Mouse (Mus musculus): ENCODE data around the gene Gm6525. TPM values are rescaled to one million over a fixed set of nuclear protein-coding genes. Genes with fewer than 3 reads are reported as not detected.

Gm6525 gene
- polyA plus RNA-seq, 1 experiment from 2014 or later: 0.76 TPM

DNA sequence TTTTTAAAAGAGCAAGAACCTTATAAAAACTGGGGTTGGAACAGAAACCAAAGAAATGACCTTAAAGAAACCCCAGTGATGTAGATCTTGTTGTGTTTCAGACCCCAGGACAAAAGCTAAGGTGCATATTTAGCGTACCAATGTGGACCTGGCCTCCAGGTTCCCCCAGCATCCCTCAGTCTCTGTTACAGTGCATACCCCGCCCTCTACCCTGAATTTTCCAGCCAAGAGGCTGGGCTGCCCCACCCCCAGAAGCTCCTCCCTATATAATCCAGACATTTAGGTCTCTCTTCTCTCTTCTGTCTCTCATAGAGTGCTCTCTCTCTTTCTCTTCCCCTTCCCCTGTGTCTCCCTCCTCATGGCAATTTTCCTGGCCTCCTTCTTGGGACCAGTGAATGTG is 6.4 kb downstream of the Gm6525 start:
- Histone ChIP-seq H3K4me2 (ENCODE audit: low read depth) (no peak overlapping the region), H3K4me3 (ENCODE audit: low read depth, low read length) (no peak overlapping the region), H3K27me3 (ENCODE audit: control insufficient read depth, insufficient read depth, low read length) (no peaks in the 10 kb centered on the region), H3K9me3 (ENCODE audit: control insufficient read depth, low read length) (no peaks in the 10 kb centered on the region), H3K4me1 (ENCODE audit: control insufficient read depth, insufficient read depth, low read length) (0 out of 2 replicates have a peak, but pooled peaks cover 2% of the 10 kb centered on the region), H3K9ac (ENCODE audit: low read length) (no peak overlapping the region), H3K27ac (ENCODE audit: low read depth, low read length) (no peak overlapping the region), H3K36me3 (ENCODE audit: control insufficient read depth, insufficient read depth, low read length) (no peaks in the 10 kb centered on the region)
- ATAC-seq (ENCODE audit: insufficient read depth, low FRiP score, low TSS enrichment): no peak
- 70% methylated on average over 2 of the region's 2 CpGs for WGBS
- no peak for DNase-seq (ENCODE audit: low spot score)

DNA sequence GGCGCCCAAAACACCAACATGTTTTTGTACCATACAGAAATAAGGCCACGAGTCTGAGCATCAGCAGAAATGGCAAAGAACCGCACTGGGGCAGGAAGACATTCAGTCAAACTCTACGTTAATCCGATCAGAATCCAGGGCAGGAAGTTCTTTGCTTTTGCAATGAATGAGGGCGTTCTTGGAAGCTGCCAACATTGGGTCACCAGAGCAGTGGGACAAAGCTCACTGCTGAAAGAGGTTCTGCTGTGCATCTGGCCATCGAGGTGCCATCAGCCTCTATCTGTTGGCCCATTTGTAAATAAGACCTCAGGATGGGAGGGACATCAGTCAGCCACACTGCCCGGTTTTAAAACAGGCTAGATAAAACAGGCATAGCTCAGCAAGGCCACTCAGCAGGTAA is 7.2 kb downstream of the Gm6525 start:
- H3K4me1 ChIP-seq (ENCODE audit: control insufficient read depth, insufficient read depth, low read length): 0 out of 2 replicates have a peak, but pooled peaks cover 2% of the 10 kb centered on the region
- H3K9me3 ChIP-seq (ENCODE audit: control insufficient read depth, low read length): no peaks in the 10 kb centered on the region
- no peak for DNase-seq (ENCODE audit: low spot score)
- H3K4me3 ChIP-seq (ENCODE audit: low read depth, low read length): no peak overlapping the region
- H3K27me3 ChIP-seq (ENCODE audit: control insufficient read depth, insufficient read depth, low read length): no peaks in the 10 kb centered on the region
- H3K27ac ChIP-seq (ENCODE audit: low read depth, low read length): no peak overlapping the region
- no peaks in the 10 kb centered on the region for H3K36me3 ChIP-seq (ENCODE audit: control insufficient read depth, insufficient read depth, low read length)
- no peak overlapping the region for H3K9ac ChIP-seq (ENCODE audit: low read length)
- ATAC-seq (ENCODE audit: insufficient read depth, low FRiP score, low TSS enrichment): no peak
- WGBS: 48% methylated on average over 8 of the region's 8 CpGs
- H3K4me2 ChIP-seq (ENCODE audit: low read depth): no peak overlapping the region

DNA sequence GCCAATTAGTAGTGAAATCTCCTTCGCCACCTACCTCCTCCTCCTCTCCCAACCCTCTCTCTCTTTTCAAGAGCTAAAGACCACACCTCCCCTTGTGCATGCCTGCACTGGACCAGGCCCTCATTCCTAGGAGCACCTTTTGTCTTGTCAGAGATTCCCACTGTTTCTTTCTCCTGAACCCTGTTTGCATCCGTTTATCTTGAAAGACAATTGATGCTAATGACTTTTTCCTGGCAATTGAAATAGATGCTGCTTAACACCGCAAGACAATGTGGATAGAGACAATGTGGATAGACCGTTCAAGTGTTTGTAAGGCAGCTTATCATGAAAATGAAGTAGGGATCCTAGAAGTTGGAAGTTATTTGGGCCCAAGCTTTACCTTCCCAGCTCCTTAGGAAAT is 7.8 kb downstream of the Gm6525 start:
- Histone ChIP-seq H3K4me3 (ENCODE audit: low read depth, low read length) (no peak overlapping the region), H3K27me3 (ENCODE audit: control insufficient read depth, insufficient read depth, low read length) (no peaks in the 10 kb centered on the region), H3K4me1 (ENCODE audit: control insufficient read depth, insufficient read depth, low read length) (0 out of 2 replicates have a peak, but pooled peaks cover 2% of the 10 kb centered on the region), H3K9ac (ENCODE audit: low read length) (no peak overlapping the region), H3K27ac (ENCODE audit: low read depth, low read length) (no peak overlapping the region), H3K4me2 (ENCODE audit: low read depth) (no peak overlapping the region), H3K9me3 (ENCODE audit: control insufficient read depth, low read length) (no peaks in the 10 kb centered on the region), H3K36me3 (ENCODE audit: control insufficient read depth, insufficient read depth, low read length) (no peaks in the 10 kb centered on the region)
- ATAC-seq (ENCODE audit: insufficient read depth, low FRiP score, low TSS enrichment): no peak
- WGBS: 22% methylated on average over 4 of the region's 4 CpGs
- DNase-seq (ENCODE audit: low spot score): no peak

- no peak overlapping the region for H3K4me3 ChIP-seq (ENCODE audit: low read depth, low read length)
- no peak overlapping the region for H3K4me2 ChIP-seq (ENCODE audit: low read depth)
- WGBS: 54% methylated on average over 10 of the region's 10 CpGs
- no peaks in the 10 kb centered on the region for H3K27me3 ChIP-seq (ENCODE audit: control insufficient read depth, insufficient read depth, low read length)
- no peak for DNase-seq (ENCODE audit: low spot score)
- H3K9me3 ChIP-seq (ENCODE audit: control insufficient read depth, low read length): no peaks in the 10 kb centered on the region
- H3K27ac ChIP-seq (ENCODE audit: low read depth, low read length): no peak overlapping the region
- no peak for ATAC-seq (ENCODE audit: insufficient read depth, low FRiP score, low TSS enrichment)
- H3K4me1 ChIP-seq (ENCODE audit: control insufficient read depth, insufficient read depth, low read length): 0 out of 2 replicates have a peak, but pooled peaks cover 5% of the 10 kb centered on the region
- peaks cover 2% of the 10 kb centered on the region; the same call in 1 of the 2 replicates for H3K36me3 ChIP-seq (ENCODE audit: control insufficient read depth, insufficient read depth, low read length)
- H3K9ac ChIP-seq (ENCODE audit: low read length): no peak overlapping the region
Measured at GRCm38 (mm10) chr3:84189629-84190173, 15.8 kb downstream of the Gm6525 start.

GRCm38 (mm10) chr3:84190513-84191061 is 16.7 kb downstream of the Gm6525 start:
- no peak overlapping the region for H3K27ac ChIP-seq (ENCODE audit: low read depth, low read length)
- ATAC-seq (ENCODE audit: insufficient read depth, low FRiP score, low TSS enrichment): peak; percentile 40; the same call in 1 of the 2 replicates
- 14% methylated on average over 41 of the region's 41 CpGs for WGBS

DNA sequence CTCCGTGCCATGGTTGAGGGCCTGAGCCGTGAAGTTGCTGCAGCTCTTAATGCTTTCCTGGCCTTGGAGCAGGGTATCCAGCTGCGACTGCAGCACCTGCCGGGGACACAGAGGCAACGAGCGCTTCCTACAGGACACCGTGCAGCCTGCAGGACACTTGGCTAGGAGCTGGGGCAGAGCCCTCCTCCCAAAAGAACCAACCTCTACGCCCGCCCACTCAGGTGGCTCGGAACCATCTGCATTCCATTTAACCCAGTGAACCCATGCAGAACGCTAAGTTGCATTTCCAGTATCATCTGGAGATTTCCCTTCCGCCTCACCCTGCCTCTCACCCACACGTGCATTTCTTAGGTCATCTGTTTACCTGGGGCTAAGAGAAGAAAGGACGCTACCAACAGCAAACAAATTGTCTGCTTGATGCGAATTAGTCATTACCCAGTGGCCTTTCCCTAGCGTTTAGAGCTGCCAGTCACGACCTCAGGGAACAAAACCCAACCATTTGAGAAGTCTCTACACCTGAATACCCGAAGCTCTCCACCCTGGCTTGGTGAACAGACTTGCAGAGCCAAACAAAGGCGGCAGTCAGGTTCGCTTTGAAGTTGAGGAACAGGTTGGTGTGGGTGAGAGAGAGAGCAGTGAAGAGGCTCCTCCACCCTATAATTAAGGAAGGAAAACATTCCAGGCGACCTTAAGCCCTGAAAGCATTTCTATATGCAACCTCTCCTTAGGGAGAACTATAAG is 17.4 kb downstream of the Gm6525 start:
- H3K4me3 ChIP-seq (ENCODE audit: low read depth, low read length): no peak overlapping the region
- peak; percentile 21; the same call in 1 of the 2 replicates for ATAC-seq (ENCODE audit: insufficient read depth, low FRiP score, low TSS enrichment)
- peak; percentile 44 for DNase-seq (ENCODE audit: low spot score)
- peaks cover 2% of the 10 kb centered on the region; the same call in 1 of the 2 replicates for H3K36me3 ChIP-seq (ENCODE audit: control insufficient read depth, insufficient read depth, low read length)
- no peaks in the 10 kb centered on the region for H3K9me3 ChIP-seq (ENCODE audit: control insufficient read depth, low read length)
- H3K4me1 ChIP-seq (ENCODE audit: control insufficient read depth, insufficient read depth, low read length): 0 out of 2 replicates have a peak, but pooled peaks cover 5% of the 10 kb centered on the region
- H3K27me3 ChIP-seq (ENCODE audit: control insufficient read depth, insufficient read depth, low read length): no peaks in the 10 kb centered on the region
- no peak overlapping the region for H3K9ac ChIP-seq (ENCODE audit: low read length)
- no peak overlapping the region for H3K27ac ChIP-seq (ENCODE audit: low read depth, low read length)
- no peak overlapping the region for H3K4me2 ChIP-seq (ENCODE audit: low read depth)
- 47% methylated on average over 21 of the region's 21 CpGs for WGBS

More at GRCm38 (mm10) chr3:84190513-84191061, 16.7 kb downstream of the Gm6525 start:
- H3K36me3 ChIP-seq (ENCODE audit: control insufficient read depth, insufficient read depth, low read length): peaks cover 2% of the 10 kb centered on the region; the same call in 1 of the 2 replicates
- no peaks in the 10 kb centered on the region for H3K9me3 ChIP-seq (ENCODE audit: control insufficient read depth, low read length)
- H3K27me3 ChIP-seq (ENCODE audit: control insufficient read depth, insufficient read depth, low read length): no peaks in the 10 kb centered on the region
- 0 out of 2 replicates have a peak, but pooled peaks cover 5% of the 10 kb centered on the region for H3K4me1 ChIP-seq (ENCODE audit: control insufficient read depth, insufficient read depth, low read length)
- DNase-seq (ENCODE audit: low spot score): peak; percentile 26
- H3K4me3 ChIP-seq (ENCODE audit: low read depth, low read length): no peak overlapping the region
- H3K4me2 ChIP-seq (ENCODE audit: low read depth): peak overlapping the region; percentile 4; the same call in 1 of the 2 replicates
- H3K9ac ChIP-seq (ENCODE audit: low read length): no peak overlapping the region

DNA sequence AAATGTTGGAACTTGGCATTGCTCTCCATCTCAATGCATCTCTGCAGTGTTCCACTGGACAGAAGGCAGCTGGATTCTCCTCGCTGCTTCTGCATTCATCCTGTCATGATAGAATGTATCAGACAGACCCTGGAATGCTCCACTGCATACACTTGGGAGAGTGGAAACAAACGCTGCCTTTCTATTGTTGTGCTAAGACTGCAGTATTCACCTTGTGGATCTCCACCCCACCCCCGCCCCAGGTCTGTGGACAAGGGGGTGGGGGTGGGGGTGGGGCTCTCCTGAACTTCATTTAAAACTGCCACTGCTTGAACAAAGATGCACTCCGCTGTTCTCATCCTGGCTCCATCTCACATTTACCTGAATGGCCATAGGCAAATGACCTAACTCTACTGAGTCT is 20.0 kb downstream of the Gm6525 start:
- Histone ChIP-seq H3K36me3 (ENCODE audit: control insufficient read depth, insufficient read depth, low read length) (no peaks in the 10 kb centered on the region), H3K9ac (ENCODE audit: low read length) (no peak overlapping the region), H3K27me3 (ENCODE audit: control insufficient read depth, insufficient read depth, low read length) (no peaks in the 10 kb centered on the region), H3K4me2 (ENCODE audit: low read depth) (no peak overlapping the region), H3K4me1 (ENCODE audit: control insufficient read depth, insufficient read depth, low read length) (0 out of 2 replicates have a peak, but pooled peaks cover 5% of the 10 kb centered on the region), H3K27ac (ENCODE audit: low read depth, low read length) (no peak overlapping the region), H3K9me3 (ENCODE audit: control insufficient read depth, low read length) (no peaks in the 10 kb centered on the region), H3K4me3 (ENCODE audit: low read depth, low read length) (no peak overlapping the region)
- ATAC-seq (ENCODE audit: insufficient read depth, low FRiP score, low TSS enrichment) (no peak), DNase-seq (ENCODE audit: low spot score) (no peak)
- WGBS: 67% methylated on average over 4 of the region's 4 CpGs

DNA sequence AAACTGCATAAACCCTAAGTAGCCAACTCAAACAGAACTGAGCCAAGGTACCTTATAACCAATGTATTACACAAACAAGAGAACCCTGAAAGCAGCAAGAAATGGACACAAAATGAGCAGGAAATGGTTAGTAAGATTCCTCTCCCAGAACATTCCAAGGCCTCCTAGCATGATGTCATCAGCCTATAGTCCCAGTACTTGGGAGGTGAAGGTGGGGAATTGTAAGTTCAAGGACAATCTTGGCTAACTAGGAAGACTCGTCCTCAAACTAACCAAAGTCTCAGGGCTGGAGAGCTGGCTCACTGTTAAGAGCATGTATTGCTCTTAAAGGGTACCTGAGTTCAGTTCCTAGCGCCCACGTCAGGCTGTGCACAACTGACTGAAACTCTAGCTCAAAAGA is 24.3 kb downstream of the Gm6525 start:
- 86% methylated on average over 3 of the region's 3 CpGs for WGBS
- no peak overlapping the region for H3K27ac ChIP-seq (ENCODE audit: low read depth, low read length)
- DNase-seq (ENCODE audit: low spot score) (no peak), ATAC-seq (ENCODE audit: insufficient read depth, low FRiP score, low TSS enrichment) (no peak)
- H3K9me3 ChIP-seq (ENCODE audit: control insufficient read depth, low read length): no peaks in the 10 kb centered on the region
- H3K4me3 ChIP-seq (ENCODE audit: low read depth, low read length): no peak overlapping the region
- no peak overlapping the region for H3K9ac ChIP-seq (ENCODE audit: low read length)
- H3K4me1 ChIP-seq (ENCODE audit: control insufficient read depth, insufficient read depth, low read length): no peaks in the 10 kb centered on the region; the same call in 1 of the 2 replicates
- no peaks in the 10 kb centered on the region for H3K27me3 ChIP-seq (ENCODE audit: control insufficient read depth, insufficient read depth, low read length)
- H3K4me2 ChIP-seq (ENCODE audit: low read depth): no peak overlapping the region
- no peaks in the 10 kb centered on the region for H3K36me3 ChIP-seq (ENCODE audit: control insufficient read depth, insufficient read depth, low read length)
